Mouse (Mus musculus) lung, postnatal 10 days (tissue): ENCODE measurements around the gene Gm37240.

Source experiments
- DNase-seq: peaks from one replicate; pipeline ENCODE4 v3.0.0; 2021

Gm37240 gene

GRCm38 (mm10) chr3:85172096-85172495 lies 715.2 kb downstream of the Gm37240 start:
- no peak for DNase-seq

- DNase-seq, result no peak
Observed at GRCm38 (mm10) chr3:85168816-85169215, 718.5 kb downstream of the Gm37240 start.

- no peak for DNase-seq
Observed at GRCm38 (mm10) chr3:85164931-85165330, 722.4 kb downstream of the Gm37240 start.

GRCm38 (mm10) chr3:85163396-85163795 lies 723.9 kb downstream of the Gm37240 start:
- DNase-seq, result no peak

GRCm38 (mm10) chr3:85162430-85162829 lies 724.9 kb downstream of the Gm37240 start:
- no peak for DNase-seq

GRCm38 (mm10) chr3:85160816-85161215 lies 726.5 kb downstream of the Gm37240 start:
- no peak for DNase-seq

- no peak for DNase-seq
Observed at GRCm38 (mm10) chr3:85159631-85160030, 727.7 kb downstream of the Gm37240 start.

- DNase-seq, result no peak
Observed at GRCm38 (mm10) chr3:85148816-85149215, 738.5 kb downstream of the Gm37240 start.

GRCm38 (mm10) chr3:85148038-85148550 lies 739.2 kb downstream of the Gm37240 start:
- DNase-seq, result no peak

GRCm38 (mm10) chr3:85145568-85145967 lies 741.8 kb downstream of the Gm37240 start:
- peak; percentile 28 for DNase-seq

- DNase-seq, result no peak
Observed at GRCm38 (mm10) chr3:85145076-85145475, 742.2 kb downstream of the Gm37240 start.

GRCm38 (mm10) chr3:85144425-85144824 lies 742.9 kb downstream of the Gm37240 start:
- no peak for DNase-seq

- DNase-seq, result no peak
Observed at GRCm38 (mm10) chr3:85140488-85140887, 746.8 kb downstream of the Gm37240 start.

GRCm38 (mm10) chr3:85138407-85138806 lies 748.9 kb downstream of the Gm37240 start:
- no peak for DNase-seq

- no peak for DNase-seq
Observed at GRCm38 (mm10) chr3:85133561-85133960, 753.8 kb downstream of the Gm37240 start.

- DNase-seq, result no peak
Observed at GRCm38 (mm10) chr3:85131878-85132277, 755.4 kb downstream of the Gm37240 start.

GRCm38 (mm10) chr3:85128546-85128945 lies 758.8 kb downstream of the Gm37240 start:
- DNase-seq, result no peak

GRCm38 (mm10) chr3:85126970-85127369 lies 760.3 kb downstream of the Gm37240 start:
- DNase-seq, result no peak

GRCm38 (mm10) chr3:85125471-85125870 lies 761.8 kb downstream of the Gm37240 start:
- no peak for DNase-seq

GRCm38 (mm10) chr3:85124924-85125323 lies 762.4 kb downstream of the Gm37240 start:
- DNase-seq, result no peak

- no peak for DNase-seq
Observed at GRCm38 (mm10) chr3:85124410-85124809, 762.9 kb downstream of the Gm37240 start.

- no peak for DNase-seq
Observed at GRCm38 (mm10) chr3:85117702-85118101, 769.6 kb downstream of the Gm37240 start.

GRCm38 (mm10) chr3:85117014-85117413 lies 770.3 kb downstream of the Gm37240 start:
- no peak for DNase-seq

GRCm38 (mm10) chr3:85115959-85116543 lies 771.3 kb downstream of the Gm37240 start:
- DNase-seq, result peak; percentile 21

- DNase-seq, result no peak
Observed at GRCm38 (mm10) chr3:85113565-85113964, 773.8 kb downstream of the Gm37240 start.
